Mouse (Mus musculus) kidney, embryonic 16.5 days (tissue): ENCODE results near the gene Slc19a1. TPM values are rescaled to one million over a fixed set of nuclear protein-coding genes. Genes with fewer than 3 reads are reported as not detected.

Source experiments
- ATAC-seq: fragments of 200-750 bp; cut with Nextera tagmentation; 2 replicates; pipeline ENCODE4 v1.8.0; 2017; ENCODE audit warnings: moderate TSS enrichment; ENCODE audit not compliant: low FRiP score, low TSS enrichment
- H3K27ac ChIP-seq: fragments of 300-500 bp; sonication (generic); 2 replicates; pipeline ENCODE4 v1.5.1; 2014; ENCODE audit warnings: low read length
- H3K27me3 ChIP-seq: fragments of 300-500 bp; sonication (generic); 2 replicates; pipeline ENCODE4 v1.6.1; 2014; ENCODE audit warnings: low read length, control low read depth, mixed read lengths; ENCODE audit not compliant: insufficient read depth
- H3K36me3 ChIP-seq: fragments of 300-500 bp; sonication (generic); 2 replicates; pipeline ENCODE4 v1.6.1; 2014; ENCODE audit warnings: low read length, control low read depth, mixed read lengths; ENCODE audit not compliant: insufficient read depth
- H3K4me1 ChIP-seq: fragments of 300-500 bp; sonication (generic); 2 replicates; pipeline ENCODE4 v1.6.1; 2014; ENCODE audit warnings: low read length, control low read depth, mixed read lengths; ENCODE audit not compliant: insufficient read depth
- H3K4me2 ChIP-seq: fragments of 300-500 bp; sonication (generic); replicated peaks from 2 replicates; pipeline ENCODE4 v1.6.1; 2014; ENCODE audit warnings: low read depth, low read length
- H3K4me3 ChIP-seq: fragments of 300-500 bp; sonication (generic); 2 replicates; pipeline ENCODE4 v1.5.1; 2014; ENCODE audit warnings: mild to moderate bottlenecking, low read length
- H3K9ac ChIP-seq: fragments of 300-500 bp; sonication (generic); replicated peaks from 2 replicates; pipeline ENCODE4 v1.6.1; 2014; ENCODE audit warnings: low read length
- H3K9me3 ChIP-seq: fragments of 300-500 bp; sonication (generic); 2 replicates; pipeline ENCODE4 v1.6.1; 2016; ENCODE audit warnings: low read length, control low read depth
- WGBS: fragments of 180-500 bp; shearing (Covaris S2); extraction: QIAGEN DNeasy Blood & Tissue Kit; methylation state at CpG from one replicate; pipeline ENCODE4 v1.1.7; 2014; 5-methylcytosine and 5-hydroxymethylcytosine counted together
- polyA plus RNA-seq: library from polyadenylated mRNA; unstranded; fragments of >200 nt; fragmentation: Nextera tagmentation; extraction: Ambion mirVana; gene quantifications from 2 replicates; pipeline ENCODE4 v1.2.1, GENCODE M21; 2015

The Slc19a1 gene
- polyA plus RNA-seq, 1 experiment from 2014 or later: 58.4 TPM

- Histone ChIP-seq H3K9me3 (no peaks in the 10 kb centered on the region), H3K36me3 (no peaks in the 10 kb centered on the region), H3K9ac (no peak overlapping the region), H3K27ac (no peak overlapping the region), H3K4me2 (no peak overlapping the region), H3K4me3 (no peak overlapping the region), H3K27me3 (no peaks in the 10 kb centered on the region), H3K4me1 (0 out of 2 replicates have a peak, but pooled peaks cover 8% of the 10 kb centered on the region)
- 76% methylated on average over 7 of the region's 7 CpGs for WGBS
- no peak for ATAC-seq
These were observed 16.0 kb upstream of the Slc19a1 start for GRCm38 (mm10) chr10:77016080-77016479.

DNA sequence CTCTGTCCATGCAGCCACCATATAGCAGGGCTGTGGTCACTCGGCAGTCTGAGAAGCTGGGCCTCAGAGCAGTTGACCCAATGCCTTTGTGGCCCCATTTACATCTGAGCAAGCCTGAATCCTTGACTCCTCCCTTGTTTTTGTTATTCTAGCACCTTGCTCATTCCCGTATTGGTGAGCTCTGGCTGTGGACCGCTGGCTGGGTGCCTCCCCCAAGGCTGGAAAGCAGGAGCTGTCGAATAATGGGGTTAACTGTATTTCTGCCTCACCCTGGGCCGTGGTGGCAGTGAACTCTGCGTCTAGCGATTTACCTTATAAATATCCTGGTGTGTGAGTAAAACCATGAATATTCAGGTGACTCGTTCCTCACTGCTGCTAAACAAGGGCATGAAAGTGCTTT lies 15.5 kb upstream of the Slc19a1 start:
- Histone ChIP-seq H3K36me3 (no peaks in the 10 kb centered on the region), H3K9ac (no peak overlapping the region), H3K9me3 (no peaks in the 10 kb centered on the region), H3K27me3 (no peaks in the 10 kb centered on the region), H3K4me1 (peaks cover 8% of the 10 kb centered on the region; the same call in 1 of the 2 replicates), H3K27ac (no peak overlapping the region), H3K4me2 (no peak overlapping the region), H3K4me3 (no peak overlapping the region)
- WGBS: 17% methylated on average over 8 of the region's 8 CpGs
- ATAC-seq: no peak

DNA sequence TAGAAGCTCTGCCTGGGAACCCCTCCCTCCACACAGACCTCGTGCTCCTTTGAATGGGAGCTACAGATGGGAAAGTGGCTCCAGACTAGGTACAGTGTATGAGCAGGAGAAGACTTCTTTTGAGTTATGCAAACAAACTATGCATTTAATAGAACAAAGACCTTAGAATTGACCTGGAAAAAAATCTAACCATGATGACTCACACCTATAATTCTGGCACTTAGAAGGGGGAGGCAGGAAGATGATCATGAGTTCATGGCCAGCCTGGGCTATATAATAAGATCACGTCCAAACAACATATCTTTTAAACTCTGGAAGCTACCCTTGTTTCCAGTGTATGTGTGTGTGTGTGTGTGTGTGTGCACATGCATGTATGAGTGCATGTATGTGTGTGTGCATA lies 15.0 kb upstream of the Slc19a1 start:
- H3K4me2 ChIP-seq: no peak overlapping the region
- 76% methylated on average over 2 of the region's 2 CpGs for WGBS

DNA sequence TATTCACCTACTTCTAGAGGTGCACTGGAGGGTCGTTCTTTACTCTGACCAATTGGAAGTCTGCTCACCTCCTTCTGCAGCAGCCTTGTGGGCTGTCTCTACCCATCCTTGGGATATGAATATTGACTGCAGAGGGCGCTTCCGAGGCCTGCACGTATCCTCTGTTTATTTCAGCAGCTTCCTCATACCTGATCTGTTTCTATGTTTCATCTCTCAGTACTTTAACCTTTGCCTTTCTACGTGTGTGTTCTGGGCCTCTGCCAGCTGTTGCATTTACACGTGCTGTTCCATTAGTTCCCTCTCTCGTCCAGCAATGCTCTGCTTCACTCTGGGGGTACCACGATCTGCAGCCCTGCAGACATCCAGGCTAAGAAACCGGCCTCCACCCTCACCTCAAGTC lies 14.4 kb upstream of the Slc19a1 start:
- Histone ChIP-seq H3K4me1 (peaks cover 8% of the 10 kb centered on the region; the same call in 1 of the 2 replicates), H3K27me3 (no peaks in the 10 kb centered on the region), H3K4me3 (no peak overlapping the region), H3K4me2 (no peak overlapping the region), H3K9ac (no peak overlapping the region), H3K27ac (no peak overlapping the region), H3K9me3 (no peaks in the 10 kb centered on the region), H3K36me3 (no peaks in the 10 kb centered on the region)
- ATAC-seq: no peak
- 67% methylated on average over 9 of the region's 9 CpGs for WGBS

More for the DNA sequence above, 15.0 kb upstream of the Slc19a1 start:
- no peaks in the 10 kb centered on the region for H3K27me3 ChIP-seq
- no peak overlapping the region for H3K4me3 ChIP-seq
- no peak for ATAC-seq
- H3K27ac ChIP-seq: no peak overlapping the region
- H3K9ac ChIP-seq: no peak overlapping the region
- H3K9me3 ChIP-seq: no peaks in the 10 kb centered on the region
- peaks cover 8% of the 10 kb centered on the region; the same call in 1 of the 2 replicates for H3K4me1 ChIP-seq
- H3K36me3 ChIP-seq: no peaks in the 10 kb centered on the region

DNA sequence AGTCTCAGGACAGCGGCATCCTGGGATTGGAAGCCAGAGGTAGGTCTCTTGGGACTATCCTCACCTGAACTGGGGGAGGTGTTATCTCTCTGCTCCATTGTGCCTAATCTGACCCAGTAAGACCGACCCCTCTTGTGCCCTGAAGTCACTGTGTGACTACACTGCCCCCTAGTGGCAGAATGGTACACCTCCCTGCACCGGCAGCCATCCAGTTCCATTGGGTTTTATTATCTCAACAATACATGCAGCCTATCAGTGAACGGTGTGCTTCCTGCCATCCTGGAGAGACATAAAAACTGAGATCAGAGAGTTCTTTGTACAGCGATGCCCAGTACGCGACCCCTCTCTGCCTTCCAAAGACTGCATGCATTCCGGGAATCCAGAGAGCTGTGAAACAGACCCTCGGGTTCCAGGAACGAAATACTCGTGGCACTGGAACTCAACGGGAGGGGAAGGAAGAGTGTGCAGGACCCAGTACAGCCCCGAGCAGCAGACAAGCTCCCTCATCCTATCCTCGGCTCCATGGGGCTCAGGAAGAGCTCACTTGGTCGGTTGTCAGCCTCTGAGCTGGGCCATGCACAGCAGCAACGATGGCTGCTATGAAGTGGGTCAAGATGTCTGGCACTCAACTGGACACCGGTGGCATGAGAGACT lies 10.5 kb upstream of the Slc19a1 start:
- ATAC-seq: peak; percentile 76
- Histone ChIP-seq H3K4me2 (peak overlapping the region; percentile 57), H3K27me3 (no peaks in the 10 kb centered on the region), H3K4me1 (peaks cover 5% of the 10 kb centered on the region; the same call in 1 of the 2 replicates), H3K27ac (no peak overlapping the region), H3K4me3 (peak overlapping the region; percentile 35), H3K36me3 (no peaks in the 10 kb centered on the region), H3K9ac (peak overlapping the region; percentile 44), H3K9me3 (no peaks in the 10 kb centered on the region)
- WGBS: 19% methylated on average over 17 of the region's 17 CpGs

GRCm38 (mm10) chr10:77022301-77023130 lies 9.5 kb upstream of the Slc19a1 start:
- Histone ChIP-seq H3K4me1 (no peaks in the 10 kb centered on the region; the same call in 1 of the 2 replicates), H3K27ac (no peak overlapping the region), H3K9me3 (no peaks in the 10 kb centered on the region), H3K36me3 (no peaks in the 10 kb centered on the region), H3K27me3 (no peaks in the 10 kb centered on the region), H3K9ac (no peak overlapping the region), H3K4me2 (no peak overlapping the region), H3K4me3 (no peak overlapping the region)
- no peak for ATAC-seq
- WGBS: 65% methylated on average over 13 of the region's 13 CpGs

GRCm38 (mm10) chr10:77024231-77024630 lies 7.8 kb upstream of the Slc19a1 start:
- H3K4me1 ChIP-seq: no peaks in the 10 kb centered on the region; the same call in 1 of the 2 replicates
- ATAC-seq: no peak
- H3K9ac ChIP-seq: no peak overlapping the region
- H3K9me3 ChIP-seq: no peaks in the 10 kb centered on the region
- no peak overlapping the region for H3K4me2 ChIP-seq
- H3K4me3 ChIP-seq: no peak overlapping the region
- no peaks in the 10 kb centered on the region for H3K36me3 ChIP-seq
- no peak overlapping the region for H3K27ac ChIP-seq
- 84% methylated on average over 5 of the region's 5 CpGs for WGBS
- H3K27me3 ChIP-seq: no peaks in the 10 kb centered on the region

DNA sequence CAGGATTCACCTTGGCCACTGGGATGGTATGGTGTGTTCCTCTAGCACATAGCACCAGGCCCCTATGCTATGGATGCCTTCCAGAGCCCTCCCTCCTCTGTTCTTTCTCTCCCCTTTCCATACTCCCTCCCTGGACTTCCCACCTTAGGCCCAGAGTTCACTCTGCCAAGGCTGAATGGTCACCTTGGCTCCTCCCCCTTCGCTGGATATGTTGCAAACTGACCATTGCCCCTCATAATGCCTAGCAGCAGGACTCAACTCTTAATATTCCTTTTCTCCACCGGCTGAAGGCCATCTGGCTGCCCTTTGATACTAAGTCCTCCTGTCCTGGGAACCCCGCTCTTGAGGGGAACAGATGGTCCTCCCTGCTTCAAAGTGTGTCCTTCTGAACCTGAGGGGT lies 5.1 kb upstream of the Slc19a1 start:
- no peaks in the 10 kb centered on the region for H3K36me3 ChIP-seq
- H3K4me1 ChIP-seq: no peaks in the 10 kb centered on the region; the same call in 1 of the 2 replicates
- peak; percentile 56 for ATAC-seq
- H3K4me2 ChIP-seq: no peak overlapping the region
- H3K4me3 ChIP-seq: no peak overlapping the region
- WGBS: 60% methylated on average over 3 of the region's 3 CpGs
- H3K27ac ChIP-seq: peak overlapping the region; percentile 61
- H3K27me3 ChIP-seq: no peaks in the 10 kb centered on the region
- H3K9me3 ChIP-seq: no peaks in the 10 kb centered on the region
- H3K9ac ChIP-seq: no peak overlapping the region

GRCm38 (mm10) chr10:77028782-77029296 lies 3.2 kb upstream of the Slc19a1 start:
- H3K4me2 ChIP-seq: no peak overlapping the region
- peak overlapping the region; percentile 36; the same call in 1 of the 2 replicates for H3K27ac ChIP-seq
- H3K4me1 ChIP-seq: peaks cover 3% of the 10 kb centered on the region
- WGBS: 70% methylated on average over 6 of the region's 6 CpGs
- H3K9ac ChIP-seq: no peak overlapping the region
- no peaks in the 10 kb centered on the region for H3K9me3 ChIP-seq
- no peak for ATAC-seq
- no peaks in the 10 kb centered on the region for H3K36me3 ChIP-seq
- H3K4me3 ChIP-seq: no peak overlapping the region
- H3K27me3 ChIP-seq: no peaks in the 10 kb centered on the region
